Mouse (Mus musculus) hindbrain, embryonic 15.5 days (tissue): ENCODE measurements around the gene Tcf12. TPM values are rescaled to one million over a fixed set of nuclear protein-coding genes. Genes with fewer than 3 reads are reported as not detected.

Experiments used
- ATAC-seq: fragments of 200-750 bp; cut with Nextera tagmentation; 2 replicates; pipeline ENCODE4 v1.8.0; 2017; ENCODE audit warnings: low read depth, moderate number of reproducible peaks, moderate TSS enrichment; ENCODE audit not compliant: low FRiP score
- H3K27ac ChIP-seq: fragments of 300-500 bp; sonication (generic); replicated peaks from 2 replicates; pipeline ENCODE4 v1.5.1; 2015; ENCODE audit warnings: mild to moderate bottlenecking, inconsistent platforms
- H3K27me3 ChIP-seq: fragments of 300-500 bp; sonication (generic); 2 replicates; pipeline ENCODE4 v1.6.1; 2015; ENCODE audit warnings: control low read depth, inconsistent platforms
- H3K36me3 ChIP-seq: fragments of 300-500 bp; sonication (generic); 2 replicates; pipeline ENCODE4 v1.6.1; 2015; ENCODE audit warnings: control low read depth, inconsistent platforms
- H3K4me1 ChIP-seq: fragments of 300-500 bp; sonication (generic); replicated peaks from 2 replicates; pipeline ENCODE4 v1.6.1; 2015; ENCODE audit warnings: control low read depth, inconsistent platforms
- H3K4me2 ChIP-seq: fragments of 300-500 bp; sonication (generic); 2 replicates; pipeline ENCODE4 v1.6.1; 2015; ENCODE audit warnings: moderate library complexity, mild to moderate bottlenecking, inconsistent platforms
- H3K4me3 ChIP-seq: fragments of 300-500 bp; sonication (generic); 2 replicates; pipeline ENCODE4 v1.5.1; 2015; ENCODE audit warnings: mild to moderate bottlenecking, inconsistent platforms
- H3K9ac ChIP-seq: fragments of 300-500 bp; sonication (generic); 2 replicates; pipeline ENCODE4 v1.6.1; 2015; ENCODE audit warnings: inconsistent platforms
- H3K9me3 ChIP-seq: fragments of 300-500 bp; sonication (generic); 2 replicates; pipeline ENCODE4 v1.6.1; 2016; ENCODE audit warnings: control low read depth, inconsistent platforms
- WGBS: fragments of 180-500 bp; shearing (Covaris S2); methylation state at CpG from one replicate; pipeline ENCODE4 v1.1.7; 2015; 5-methylcytosine and 5-hydroxymethylcytosine counted together
- polyA plus RNA-seq: library from polyadenylated mRNA; unstranded; fragments of >200 nt; fragmentation: Nextera tagmentation; extraction: Ambion mirVana; gene quantifications from 2 replicates; pipeline ENCODE4 v1.2.1, GENCODE M21; 2015

Tcf12 gene
- polyA plus RNA-seq, 1 experiment from 2014 or later = 72.4 TPM

GRCm38 (mm10) chr9:71830365-71830764 lies 281.3 kb downstream of the Tcf12 start:
- H3K4me3 ChIP-seq = no peak overlapping the region
- H3K9ac ChIP-seq = no peak overlapping the region
- 84% methylated on average over 5 of the region's 5 CpGs for WGBS
- no peaks in the 10 kb centered on the region for H3K36me3 ChIP-seq
- H3K9me3 ChIP-seq = no peaks in the 10 kb centered on the region
- no peak overlapping the region for H3K4me2 ChIP-seq
- ATAC-seq = no peak
- H3K27me3 ChIP-seq = no peaks in the 10 kb centered on the region
- H3K27ac ChIP-seq = no peak overlapping the region
- H3K4me1 ChIP-seq = peaks cover 8% of the 10 kb centered on the region

GRCm38 (mm10) chr9:71829753-71830152 lies 281.9 kb downstream of the Tcf12 start:
- Histone ChIP-seq H3K4me3 (no peak overlapping the region), H3K27me3 (no peaks in the 10 kb centered on the region), H3K4me1 (peaks cover 8% of the 10 kb centered on the region), H3K9me3 (no peaks in the 10 kb centered on the region), H3K27ac (no peak overlapping the region), H3K4me2 (no peak overlapping the region), H3K9ac (no peak overlapping the region), H3K36me3 (no peaks in the 10 kb centered on the region)
- no peak for ATAC-seq
- WGBS = 90% methylated on average over 3 of the region's 3 CpGs

DNA sequence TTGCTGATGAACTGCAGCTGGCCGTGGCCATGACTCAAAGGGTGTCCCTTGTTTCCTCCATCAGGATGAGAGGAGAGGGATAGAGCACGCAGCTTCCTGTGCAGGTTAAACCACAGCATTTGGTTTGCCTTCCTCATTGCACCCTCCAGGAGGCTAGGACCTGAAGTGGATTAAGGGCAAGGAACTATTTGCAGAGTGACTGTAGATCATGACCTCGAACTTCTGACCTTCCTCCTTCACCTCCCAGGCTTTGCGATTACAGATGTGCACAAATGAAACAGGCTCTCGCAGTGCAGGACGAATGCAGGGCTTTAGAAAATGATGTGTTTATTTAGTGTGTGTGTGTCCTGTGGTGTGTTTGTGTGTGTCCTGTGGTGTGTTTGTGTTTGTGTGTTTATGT lies 282.5 kb downstream of the Tcf12 start:
- H3K36me3 ChIP-seq = no peaks in the 10 kb centered on the region
- H3K27me3 ChIP-seq = no peaks in the 10 kb centered on the region
- no peak overlapping the region for H3K9ac ChIP-seq
- H3K4me1 ChIP-seq = peaks cover 8% of the 10 kb centered on the region
- no peaks in the 10 kb centered on the region for H3K9me3 ChIP-seq
- WGBS = 74% methylated on average over 6 of the region's 6 CpGs
- H3K27ac ChIP-seq = no peak overlapping the region
- no peak for ATAC-seq
- H3K4me3 ChIP-seq = no peak overlapping the region
- H3K4me2 ChIP-seq = no peak overlapping the region

DNA sequence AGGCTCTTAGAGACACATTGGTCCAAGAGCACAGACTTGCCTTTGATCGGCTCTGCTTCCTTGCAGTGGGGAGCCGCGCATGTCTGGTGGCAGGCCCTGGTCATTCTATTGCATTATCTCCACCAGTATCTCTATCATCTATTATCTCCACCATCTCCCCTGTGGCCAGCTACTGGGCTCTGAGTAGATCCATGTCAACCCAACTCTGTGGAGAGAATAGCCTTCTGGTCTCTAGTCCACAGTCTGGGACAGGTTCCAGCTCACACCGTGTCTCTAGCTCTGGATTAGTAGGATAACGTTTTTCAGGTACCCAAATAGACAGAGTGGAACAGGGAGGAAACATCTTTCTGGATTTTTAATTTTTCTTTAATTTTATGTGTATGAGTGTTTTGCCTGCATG lies 284.3 kb downstream of the Tcf12 start:
- no peak overlapping the region for H3K4me2 ChIP-seq
- no peaks in the 10 kb centered on the region for H3K9me3 ChIP-seq
- H3K27ac ChIP-seq = no peak overlapping the region
- no peak for ATAC-seq
- H3K36me3 ChIP-seq = no peaks in the 10 kb centered on the region
- H3K9ac ChIP-seq = no peak overlapping the region
- H3K27me3 ChIP-seq = no peaks in the 10 kb centered on the region
- WGBS = 90% methylated on average over 5 of the region's 5 CpGs
- H3K4me3 ChIP-seq = no peak overlapping the region
- H3K4me1 ChIP-seq = peaks cover 8% of the 10 kb centered on the region

DNA sequence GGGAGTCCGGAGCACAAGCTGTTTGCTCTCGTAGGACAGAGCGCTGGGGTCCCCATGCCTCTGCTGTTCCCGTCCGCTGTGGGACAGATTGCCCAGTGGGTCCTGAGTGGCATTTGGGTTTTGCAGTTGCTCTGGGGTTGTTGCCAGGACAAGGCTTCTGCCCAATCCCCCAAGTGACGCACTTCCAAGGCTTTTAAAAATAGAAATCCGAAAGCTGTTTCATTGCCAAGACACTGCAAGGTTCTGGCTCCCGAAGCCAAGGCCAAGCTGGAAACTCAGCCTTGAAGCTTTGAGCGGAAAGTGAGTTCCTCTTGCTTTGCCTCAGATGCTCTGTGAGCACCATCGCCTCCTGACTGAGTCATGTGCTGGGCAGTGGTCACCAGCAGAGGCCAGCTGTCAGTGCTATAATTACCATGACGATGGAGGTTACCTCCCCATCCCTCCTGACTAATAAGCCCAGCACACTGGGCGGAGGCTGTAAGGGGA lies 285.6 kb downstream of the Tcf12 start:
- peak overlapping the region; percentile 10; the same call in 1 of the 2 replicates for H3K4me2 ChIP-seq
- H3K9me3 ChIP-seq = no peaks in the 10 kb centered on the region
- peak overlapping the region; percentile 58; the same call in 1 of the 2 replicates for H3K27ac ChIP-seq
- no peaks in the 10 kb centered on the region for H3K27me3 ChIP-seq
- H3K4me3 ChIP-seq = no peak overlapping the region
- H3K4me1 ChIP-seq = peaks cover 8% of the 10 kb centered on the region
- H3K9ac ChIP-seq = no peak overlapping the region
- WGBS = 53% methylated on average over 12 of the region's 12 CpGs
- peak; percentile 78 for ATAC-seq
- no peaks in the 10 kb centered on the region for H3K36me3 ChIP-seq

DNA sequence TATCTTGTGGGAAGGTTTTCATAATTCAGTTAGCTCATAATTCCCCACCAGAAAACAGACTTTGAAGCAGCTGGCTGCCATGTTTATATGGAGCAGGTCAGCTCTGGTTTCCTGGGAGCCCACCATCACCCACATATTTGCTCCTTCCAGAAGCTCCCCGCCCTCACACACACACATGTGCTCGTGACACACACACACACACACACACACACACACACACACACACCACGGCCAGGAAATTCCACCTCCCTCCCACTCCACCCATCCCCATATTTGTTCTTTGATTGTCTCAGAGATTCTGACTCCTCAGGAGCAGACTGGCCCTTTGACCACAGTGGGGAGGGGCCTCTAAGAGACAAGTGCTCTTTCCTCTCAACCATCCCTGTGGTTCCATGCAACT lies 289.7 kb downstream of the Tcf12 start:
- no peak overlapping the region for H3K4me2 ChIP-seq
- no peak overlapping the region for H3K9ac ChIP-seq
- no peaks in the 10 kb centered on the region for H3K36me3 ChIP-seq
- no peak for ATAC-seq
- no peaks in the 10 kb centered on the region for H3K27me3 ChIP-seq
- WGBS = 84% methylated on average over 3 of the region's 3 CpGs
- H3K27ac ChIP-seq = no peak overlapping the region
- no peak overlapping the region for H3K4me3 ChIP-seq
- peaks cover 8% of the 10 kb centered on the region for H3K4me1 ChIP-seq
- no peaks in the 10 kb centered on the region for H3K9me3 ChIP-seq

DNA sequence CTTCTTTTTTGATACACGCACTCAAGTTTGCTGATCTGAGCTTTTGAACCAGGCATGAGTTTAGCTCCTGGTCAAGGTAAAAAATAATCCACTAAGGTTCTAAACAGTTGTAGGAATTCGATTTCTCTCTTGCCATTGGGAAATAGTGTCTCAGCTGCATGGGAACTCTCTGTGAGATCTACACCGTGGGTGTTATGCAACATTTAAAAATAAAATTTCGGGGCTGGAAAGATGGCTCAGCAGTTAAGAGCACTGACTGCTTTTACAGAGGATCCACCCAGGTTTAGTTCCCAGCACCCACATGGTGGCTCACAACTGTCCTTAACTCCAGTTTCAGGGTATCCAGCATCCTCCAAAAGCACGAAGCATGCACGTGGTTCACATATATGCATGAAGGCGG lies 293.2 kb downstream of the Tcf12 start:
- H3K9me3 ChIP-seq = no peaks in the 10 kb centered on the region
- ATAC-seq = no peak
- no peak overlapping the region for H3K9ac ChIP-seq
- H3K4me3 ChIP-seq = no peak overlapping the region
- H3K4me1 ChIP-seq = no peaks in the 10 kb centered on the region
- H3K27ac ChIP-seq = no peak overlapping the region
- no peaks in the 10 kb centered on the region for H3K27me3 ChIP-seq
- H3K36me3 ChIP-seq = no peaks in the 10 kb centered on the region
- WGBS = 93% methylated on average over 7 of the region's 7 CpGs
- no peak overlapping the region for H3K4me2 ChIP-seq

DNA sequence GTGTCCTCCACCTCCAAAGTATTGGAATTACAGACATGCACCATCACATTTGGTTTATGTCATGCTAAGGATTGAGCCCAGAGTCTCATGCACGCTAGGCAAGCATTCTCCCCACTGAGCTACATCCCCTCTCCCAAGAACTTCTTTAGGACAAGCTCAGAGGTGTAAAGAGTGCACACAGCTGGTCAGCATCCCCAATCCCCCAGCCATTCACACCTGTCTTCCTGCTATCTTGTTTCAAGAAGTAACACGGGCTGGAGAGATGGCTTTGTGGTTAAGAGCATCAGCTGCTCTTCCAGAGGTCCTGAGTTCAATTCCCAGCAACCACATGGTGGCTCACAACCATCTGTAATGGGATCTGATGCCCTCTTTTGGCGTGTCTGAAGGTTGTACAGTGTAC lies 295.6 kb downstream of the Tcf12 start:
- no peak overlapping the region for H3K27ac ChIP-seq
- 80% methylated on average over 3 of the region's 3 CpGs for WGBS
- no peak overlapping the region for H3K9ac ChIP-seq
- no peak overlapping the region for H3K4me3 ChIP-seq
- H3K36me3 ChIP-seq = no peaks in the 10 kb centered on the region
- ATAC-seq = no peak
- H3K27me3 ChIP-seq = no peaks in the 10 kb centered on the region
- no peaks in the 10 kb centered on the region for H3K9me3 ChIP-seq
- no peak overlapping the region for H3K4me2 ChIP-seq
- no peaks in the 10 kb centered on the region for H3K4me1 ChIP-seq

GRCm38 (mm10) chr9:71813565-71813964 lies 298.1 kb downstream of the Tcf12 start:
- 85% methylated on average over 3 of the region's 3 CpGs for WGBS
- no peak overlapping the region for H3K4me3 ChIP-seq
- H3K9ac ChIP-seq = no peak overlapping the region
- no peaks in the 10 kb centered on the region for H3K36me3 ChIP-seq
- ATAC-seq = no peak
- no peaks in the 10 kb centered on the region for H3K9me3 ChIP-seq
- no peaks in the 10 kb centered on the region for H3K27me3 ChIP-seq
- no peak overlapping the region for H3K27ac ChIP-seq
- H3K4me1 ChIP-seq = no peaks in the 10 kb centered on the region
- H3K4me2 ChIP-seq = no peak overlapping the region

DNA sequence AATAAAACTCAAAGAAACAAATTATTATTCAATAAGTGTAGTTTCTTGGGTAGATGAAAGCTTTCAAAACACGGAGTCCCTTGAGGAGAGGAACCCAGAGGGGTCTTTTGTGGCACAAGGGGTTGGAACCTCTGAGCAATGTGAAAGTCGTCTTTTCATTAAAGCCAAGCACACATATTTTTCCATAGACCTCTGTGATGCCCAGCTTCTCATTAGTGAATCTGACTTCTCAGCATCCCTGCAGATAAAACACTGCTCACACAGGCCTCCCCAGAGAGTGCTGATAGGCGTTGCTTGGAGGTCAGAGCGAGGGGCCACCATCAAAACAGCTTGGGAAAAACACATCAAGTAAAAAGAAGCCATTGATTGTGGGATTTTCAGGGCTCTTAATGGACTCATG lies 298.8 kb downstream of the Tcf12 start:
- 40% methylated on average over 4 of the region's 4 CpGs for WGBS
- Histone ChIP-seq H3K36me3 (no peaks in the 10 kb centered on the region), H3K27me3 (no peaks in the 10 kb centered on the region), H3K4me3 (no peak overlapping the region), H3K9me3 (no peaks in the 10 kb centered on the region), H3K9ac (no peak overlapping the region), H3K27ac (no peak overlapping the region), H3K4me1 (no peaks in the 10 kb centered on the region), H3K4me2 (no peak overlapping the region)
- ATAC-seq = no peak

DNA sequence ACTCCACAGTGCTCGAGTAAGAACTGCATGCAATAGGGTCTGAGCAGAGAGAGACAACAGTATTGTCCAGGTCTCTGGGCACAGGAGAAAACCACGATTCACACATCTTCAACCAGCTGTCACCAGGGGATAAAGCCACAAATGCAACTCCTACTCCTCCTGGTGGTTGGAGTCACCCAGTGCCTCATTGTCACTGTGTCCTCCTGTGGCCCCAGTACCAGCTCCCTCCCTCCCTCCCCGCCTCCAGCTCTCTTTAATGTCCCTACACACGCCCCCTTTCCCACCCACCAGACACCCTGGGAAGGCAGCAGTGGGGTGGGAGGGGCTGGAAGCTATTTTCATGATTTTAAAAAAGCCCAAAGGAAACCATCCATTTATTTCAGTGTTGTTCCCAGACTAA lies 299.3 kb downstream of the Tcf12 start:
- Histone ChIP-seq H3K4me3 (no peak overlapping the region), H3K36me3 (no peaks in the 10 kb centered on the region), H3K27ac (no peak overlapping the region), H3K9ac (no peak overlapping the region), H3K27me3 (no peaks in the 10 kb centered on the region), H3K4me1 (no peaks in the 10 kb centered on the region), H3K4me2 (no peak overlapping the region), H3K9me3 (no peaks in the 10 kb centered on the region)
- WGBS = 36% methylated on average over 4 of the region's 4 CpGs
- ATAC-seq = no peak

DNA sequence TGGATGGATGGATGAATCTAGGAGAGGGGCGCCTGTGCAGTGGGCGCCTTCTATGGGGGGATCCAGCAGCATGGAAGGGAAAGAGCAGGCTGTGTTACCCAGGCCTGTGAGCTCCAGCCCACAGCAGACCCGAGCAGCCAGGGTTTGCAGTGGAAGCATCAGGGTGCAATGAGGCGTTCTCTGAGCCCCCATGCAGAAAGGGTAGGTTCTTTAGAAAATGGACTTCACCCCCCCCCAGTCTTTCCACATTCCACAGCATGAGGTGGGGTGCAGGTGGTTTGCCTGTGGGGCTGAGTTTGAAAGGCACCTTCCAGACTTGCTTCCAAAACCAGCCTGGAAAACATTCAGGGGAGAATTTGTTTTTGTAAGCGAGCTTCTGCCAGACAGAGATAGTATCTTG lies 300.3 kb downstream of the Tcf12 start:
- no peaks in the 10 kb centered on the region for H3K4me1 ChIP-seq
- H3K9me3 ChIP-seq = no peaks in the 10 kb centered on the region
- H3K27ac ChIP-seq = no peak overlapping the region
- no peaks in the 10 kb centered on the region for H3K27me3 ChIP-seq
- H3K36me3 ChIP-seq = no peaks in the 10 kb centered on the region
- H3K9ac ChIP-seq = no peak overlapping the region
- 75% methylated on average over 5 of the region's 5 CpGs for WGBS
- ATAC-seq = no peak
- H3K4me2 ChIP-seq = no peak overlapping the region
- H3K4me3 ChIP-seq = no peak overlapping the region

DNA sequence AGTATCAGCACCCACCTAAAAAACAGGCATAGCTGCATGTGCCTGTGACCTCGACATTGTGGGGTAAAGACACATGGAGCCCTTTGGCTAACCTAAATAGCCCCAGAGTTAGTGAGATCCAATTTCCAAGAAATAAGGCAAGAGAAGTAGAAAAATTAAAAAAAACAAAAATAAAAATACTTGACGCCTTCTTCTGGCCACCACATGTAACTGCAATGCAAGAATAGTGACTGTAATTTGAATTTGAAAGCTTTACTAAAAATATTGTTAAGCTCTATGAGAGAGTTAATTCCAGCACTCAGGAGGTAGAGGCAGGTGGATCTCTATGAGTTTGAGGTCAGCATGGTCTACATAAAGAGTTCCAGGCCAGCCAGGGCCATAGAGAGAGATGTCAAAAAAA lies 300.9 kb downstream of the Tcf12 start:
- ATAC-seq = no peak
- Histone ChIP-seq H3K4me2 (no peak overlapping the region), H3K9me3 (no peaks in the 10 kb centered on the region), H3K4me3 (no peak overlapping the region), H3K27ac (no peak overlapping the region), H3K27me3 (no peaks in the 10 kb centered on the region), H3K36me3 (no peaks in the 10 kb centered on the region), H3K9ac (no peak overlapping the region), H3K4me1 (no peaks in the 10 kb centered on the region)
- 83% methylated on average over 2 of the region's 2 CpGs for WGBS
